Mouse (Mus musculus) lung, postnatal 0 days (tissue): Measurements from ENCODE around the gene Lcp1.

Source experiments
- CTCF ChIP-seq: IDR thresholded peaks from 2 replicates; pipeline ENCODE4 v1.5.1; 2016; ENCODE audit warnings: antibody characterized with exemption, mild to moderate bottlenecking
- EP300 ChIP-seq: IDR thresholded peaks from 2 replicates; pipeline ENCODE4 v1.6.1; 2016; ENCODE audit warnings: antibody characterized with exemption, mild to moderate bottlenecking, control low read depth

DNA sequence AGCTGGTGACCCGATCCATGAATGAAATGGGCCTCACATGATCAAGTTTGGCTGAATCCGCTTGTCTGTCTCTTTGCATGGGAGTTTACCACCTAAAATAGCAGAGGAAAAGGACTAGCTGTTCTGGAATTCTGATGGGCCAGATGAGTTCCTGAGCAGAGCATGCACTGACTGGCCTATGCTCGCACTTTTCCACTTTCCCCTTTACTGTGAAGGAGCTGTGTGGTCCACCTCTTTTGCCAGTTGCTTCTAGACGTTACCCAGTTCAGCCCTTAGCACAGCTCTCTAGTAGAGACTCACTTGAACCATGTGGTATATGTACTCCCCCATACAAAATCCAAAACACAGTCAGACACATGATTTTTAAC, 105.7 kb downstream of the Lcp1 start:
- no peak for TF ChIP-seq CTCF
- no peak for TF ChIP-seq EP300
